Mouse (Mus musculus) midbrain, embryonic 14.5 days (tissue): ENCODE results near the gene Isy1. TPM values are rescaled to one million over a fixed set of nuclear protein-coding genes. Genes with fewer than 3 reads are reported as not detected.
A peak's percentile ranks its signal among the peaks of the same experiment; 100 is the strongest.
"Not testable (repeated sequence)": the region's sequence is repeated elsewhere in the genome, so short reads cannot be mapped to it uniquely, and the experiment has no call there.

ENCODE experiments used
- ATAC-seq: fragments of 200-750 bp; cut with Nextera tagmentation; 2 replicates; pipeline ENCODE4 v1.8.0; 2017; ENCODE audit warnings: moderate number of reproducible peaks, moderate library complexity; ENCODE audit not compliant: low FRiP score, low TSS enrichment
- DNase-seq: peaks from one replicate; pipeline ENCODE4 v3.0.0-alpha.2; 2015
- H3K27ac ChIP-seq: fragments of 300-500 bp; sonication (generic); replicated peaks from 2 replicates; pipeline ENCODE4 v1.5.1; 2014; ENCODE audit warnings: mild to moderate bottlenecking, low read depth, low read length, moderate library complexity
- H3K27me3 ChIP-seq: fragments of 300-500 bp; sonication (generic); 2 replicates; pipeline ENCODE4 v1.6.1; 2014; ENCODE audit warnings: low read length, control low read depth, mixed read lengths; ENCODE audit not compliant: control insufficient read depth, insufficient read depth
- H3K36me3 ChIP-seq: fragments of 300-500 bp; sonication (generic); 2 replicates; pipeline ENCODE4 v1.6.1; 2014; ENCODE audit warnings: low read length, control low read depth; ENCODE audit not compliant: control insufficient read depth, insufficient read depth
- H3K4me1 ChIP-seq: fragments of 300-500 bp; sonication (generic); 2 replicates; pipeline ENCODE4 v1.6.1; 2014; ENCODE audit warnings: mild to moderate bottlenecking, antibody characterized with exemption, low read length, control low read depth; ENCODE audit not compliant: control insufficient read depth, insufficient read depth
- H3K4me2 ChIP-seq: fragments of 300-500 bp; sonication (generic); 2 replicates; pipeline ENCODE4 v1.6.1; 2014; ENCODE audit warnings: mild to moderate bottlenecking, low read length, moderate library complexity
- H3K4me3 ChIP-seq: fragments of 300-500 bp; sonication (generic); replicated peaks from 2 replicates; pipeline ENCODE4 v1.5.1; 2014; ENCODE audit warnings: low read depth, low read length
- H3K9ac ChIP-seq: fragments of 300-500 bp; sonication (generic); replicated peaks from 2 replicates; pipeline ENCODE4 v1.6.1; 2014; ENCODE audit warnings: mild to moderate bottlenecking, low read length, moderate library complexity
- H3K9me3 ChIP-seq: fragments of 300-500 bp; sonication (generic); 2 replicates; pipeline ENCODE4 v1.6.1; 2016; ENCODE audit warnings: low read length, control low read depth, mixed read lengths; ENCODE audit not compliant: control insufficient read depth
- WGBS: fragments of 180-500 bp; shearing (Covaris S2); extraction: QIAGEN DNeasy Blood & Tissue Kit; methylation state at CpG from one replicate; pipeline ENCODE4 v1.1.7; 2014; 5-methylcytosine and 5-hydroxymethylcytosine counted together
- polyA plus RNA-seq: library from polyadenylated mRNA; unstranded; fragments of >200 nt; fragmentation: Nextera tagmentation; extraction: Ambion mirVana; gene quantifications from 2 replicates; pipeline ENCODE4 v1.2.1, GENCODE M21; 2014

Gene Isy1
- polyA plus RNA-seq, 1 experiment from 2014 or later: 23.9 TPM

- WGBS: 44% methylated on average over 1 of the region's 1 CpGs
- no peak overlapping the region for H3K9ac ChIP-seq
- DNase-seq: no peak
- H3K27ac ChIP-seq: no peak overlapping the region
- H3K4me2 ChIP-seq: no peak overlapping the region
- H3K4me3 ChIP-seq: no peak overlapping the region
- ATAC-seq: no peak
- H3K36me3 ChIP-seq: no peaks in the 10 kb centered on the region
- no peaks in the 10 kb centered on the region for H3K9me3 ChIP-seq
- no peaks in the 10 kb centered on the region for H3K4me1 ChIP-seq
- no peaks in the 10 kb centered on the region for H3K27me3 ChIP-seq
Measured at GRCm38 (mm10) chr6:87774466-87774865, 64.1 kb downstream of the Isy1 start.

GRCm38 (mm10) chr6:87770626-87771025 lies 68.0 kb downstream of the Isy1 start:
- no peaks in the 10 kb centered on the region for H3K27me3 ChIP-seq
- H3K9me3 ChIP-seq: no peaks in the 10 kb centered on the region
- H3K9ac ChIP-seq: no peak overlapping the region
- H3K4me3 ChIP-seq: no peak overlapping the region
- ATAC-seq (no peak), DNase-seq (peak; percentile 46)
- no peak overlapping the region for H3K4me2 ChIP-seq
- no peaks in the 10 kb centered on the region for H3K4me1 ChIP-seq
- 57% methylated on average over 8 of the region's 8 CpGs for WGBS
- no peak overlapping the region for H3K27ac ChIP-seq
- H3K36me3 ChIP-seq: no peaks in the 10 kb centered on the region

GRCm38 (mm10) chr6:87764296-87764695 lies 74.3 kb downstream of the Isy1 start:
- not testable (repeated sequence) for H3K4me3 ChIP-seq, H3K4me1 ChIP-seq, ATAC-seq, H3K9ac ChIP-seq, DNase-seq, H3K4me2 ChIP-seq, H3K36me3 ChIP-seq, H3K27me3 ChIP-seq, H3K27ac ChIP-seq, H3K9me3 ChIP-seq
- 97% methylated on average over 2 of the region's 2 CpGs for WGBS

Other genes with a start within 250 kb of the Isy1 start
- gene Prokr1, start 248.1 kb downstream of the Isy1 start, polyA plus RNA-seq: 1.00 and 1.5 TPM in 2 replicates
- gene Aplf, start 166.6 kb downstream of the Isy1 start, polyA plus RNA-seq: 6.0 and 8.4 TPM in 2 replicates
- gene Efcc1, start 107.9 kb downstream of the Isy1 start, polyA plus RNA-seq: 4.1 and 5.0 TPM in 2 replicates
- gene Gp9, start 60.7 kb downstream of the Isy1 start, polyA plus RNA-seq: 0.59 and 0.66 TPM in 2 replicates
- 9.2 and 9.8 TPM in 2 replicates for gene Rab43, start 26.6 kb downstream of the Isy1 start, polyA plus RNA-seq
- gene Gm45140, start 3.0 kb downstream of the Isy1 start, polyA plus RNA-seq: 2.0 and 4.6 TPM in 2 replicates
- gene Cnbp, start 12.3 kb upstream of the Isy1 start, polyA plus RNA-seq: 553 and 588 TPM in 2 replicates
- 161 and 185 TPM in 2 replicates for gene Copg1, start 49.0 kb upstream of the Isy1 start, polyA plus RNA-seq
- gene Hmces, start 75.1 kb upstream of the Isy1 start, polyA plus RNA-seq: 40.5 and 42.3 TPM in 2 replicates
- 27.6 and 30.7 TPM in 2 replicates for gene H1fx, start 142.8 kb upstream of the Isy1 start, polyA plus RNA-seq
- gene Rab7, start 206.5 kb upstream of the Isy1 start, polyA plus RNA-seq: 328 and 378 TPM in 2 replicates
- 251 and 290 TPM in 2 replicates for gene Rpn1, start 245.7 kb upstream of the Isy1 start, polyA plus RNA-seq